In genomic region chr12:97918416-97918815, GRCm38 (mm10) we compare ENCODE assay signal across 15 mouse cellular contexts.
"Had no signal": no experiment of that assay in that cellular context is flagged by ENCODE, and none has a peak within 500 bp of the region (broad histone marks: within the 10 kb centered on the region; RNA-seq: fewer than 3 reads in every experiment).

No protein-coding gene starts in this region.

- H3K27ac ChIP-seq: kidney, postnatal 0 days; layer of hippocampus, adult 2 months; liver, embryonic 13.5 days; macrophage; midbrain, embryonic 12.5 days; midbrain, embryonic 15.5 days; neural tube, embryonic 12.5 days; neural tube, embryonic 15.5 days; stomach, embryonic 15.5 days had no signal

- H3K4me3 ChIP-seq: layer of hippocampus, adult 2 months; liver, embryonic 13.5 days; midbrain, embryonic 12.5 days; midbrain, embryonic 15.5 days; neural tube, embryonic 12.5 days; neural tube, embryonic 15.5 days; stomach, embryonic 15.5 days had no signal

- DNase-seq: kidney, adult 2 months; kidney, postnatal 25 days; liver, embryonic 13.5 days; lung, embryonic 14.5 days; spleen, adult 18-20 months; thymus, adult 18-20 months; thymus, postnatal 36 days had no signal
